Mouse (Mus musculus) kidney, embryonic 16.5 days (tissue): ENCODE results near the gene Cops2. TPM values are rescaled to one million over a fixed set of nuclear protein-coding genes. Genes with fewer than 3 reads are reported as not detected.

ENCODE experiments used
- ATAC-seq: fragments of 200-750 bp; cut with Nextera tagmentation; 2 replicates; pipeline ENCODE4 v1.8.0; 2017; ENCODE audit warnings: moderate TSS enrichment; ENCODE audit not compliant: low FRiP score, low TSS enrichment
- H3K27ac ChIP-seq: fragments of 300-500 bp; sonication (generic); 2 replicates; pipeline ENCODE4 v1.5.1; 2014; ENCODE audit warnings: low read length
- H3K27me3 ChIP-seq: fragments of 300-500 bp; sonication (generic); 2 replicates; pipeline ENCODE4 v1.6.1; 2014; ENCODE audit warnings: low read length, control low read depth, mixed read lengths; ENCODE audit not compliant: insufficient read depth
- H3K36me3 ChIP-seq: fragments of 300-500 bp; sonication (generic); 2 replicates; pipeline ENCODE4 v1.6.1; 2014; ENCODE audit warnings: low read length, control low read depth, mixed read lengths; ENCODE audit not compliant: insufficient read depth
- H3K4me1 ChIP-seq: fragments of 300-500 bp; sonication (generic); 2 replicates; pipeline ENCODE4 v1.6.1; 2014; ENCODE audit warnings: low read length, control low read depth, mixed read lengths; ENCODE audit not compliant: insufficient read depth
- H3K4me2 ChIP-seq: fragments of 300-500 bp; sonication (generic); replicated peaks from 2 replicates; pipeline ENCODE4 v1.6.1; 2014; ENCODE audit warnings: low read depth, low read length
- H3K4me3 ChIP-seq: fragments of 300-500 bp; sonication (generic); 2 replicates; pipeline ENCODE4 v1.5.1; 2014; ENCODE audit warnings: mild to moderate bottlenecking, low read length
- H3K9ac ChIP-seq: fragments of 300-500 bp; sonication (generic); replicated peaks from 2 replicates; pipeline ENCODE4 v1.6.1; 2014; ENCODE audit warnings: low read length
- H3K9me3 ChIP-seq: fragments of 300-500 bp; sonication (generic); 2 replicates; pipeline ENCODE4 v1.6.1; 2016; ENCODE audit warnings: low read length, control low read depth
- WGBS: fragments of 180-500 bp; shearing (Covaris S2); extraction: QIAGEN DNeasy Blood & Tissue Kit; methylation state at CpG from one replicate; pipeline ENCODE4 v1.1.7; 2014; 5-methylcytosine and 5-hydroxymethylcytosine counted together
- polyA plus RNA-seq: library from polyadenylated mRNA; unstranded; fragments of >200 nt; fragmentation: Nextera tagmentation; extraction: Ambion mirVana; gene quantifications from 2 replicates; pipeline ENCODE4 v1.2.1, GENCODE M21; 2015

The Cops2 gene
- polyA plus RNA-seq, 1 experiment from 2014 or later, result 74.8 TPM

- no peaks in the 10 kb centered on the region for H3K27me3 ChIP-seq
- no peak overlapping the region for H3K27ac ChIP-seq
- H3K9ac ChIP-seq, result no peak overlapping the region
- WGBS, result 90% methylated on average over 2 of the region's 2 CpGs
- peaks cover 40% of the 10 kb centered on the region for H3K36me3 ChIP-seq
- no peaks in the 10 kb centered on the region for H3K4me1 ChIP-seq
- no peak overlapping the region for H3K4me3 ChIP-seq
- H3K4me2 ChIP-seq, result no peak overlapping the region
- no peaks in the 10 kb centered on the region for H3K9me3 ChIP-seq
- no peak for ATAC-seq
Measured at GRCm38 (mm10) chr2:125829924-125830323, 29.0 kb downstream of the Cops2 start.

GRCm38 (mm10) chr2:125827898-125828297 is 31.0 kb downstream of the Cops2 start:
- WGBS, result 87% methylated on average over 4 of the region's 4 CpGs
- Histone ChIP-seq H3K27me3 (no peaks in the 10 kb centered on the region), H3K36me3 (peaks cover 26% of the 10 kb centered on the region), H3K4me2 (no peak overlapping the region), H3K4me3 (no peak overlapping the region), H3K27ac (no peak overlapping the region), H3K9ac (no peak overlapping the region), H3K9me3 (no peaks in the 10 kb centered on the region), H3K4me1 (no peaks in the 10 kb centered on the region)
- no peak for ATAC-seq

- no peak overlapping the region for H3K4me3 ChIP-seq
- H3K36me3 ChIP-seq, result peaks cover 12% of the 10 kb centered on the region
- WGBS, result 75% methylated on average over 4 of the region's 4 CpGs
- no peaks in the 10 kb centered on the region for H3K27me3 ChIP-seq
- no peak for ATAC-seq
- no peak overlapping the region for H3K27ac ChIP-seq
- H3K4me1 ChIP-seq, result no peaks in the 10 kb centered on the region
- H3K9ac ChIP-seq, result no peak overlapping the region
- no peak overlapping the region for H3K4me2 ChIP-seq
- no peaks in the 10 kb centered on the region for H3K9me3 ChIP-seq
Measured at GRCm38 (mm10) chr2:125826201-125826600, 32.7 kb downstream of the Cops2 start.

GRCm38 (mm10) chr2:125820397-125820796 is 38.5 kb downstream of the Cops2 start:
- no peak overlapping the region for H3K4me2 ChIP-seq
- H3K4me3 ChIP-seq, result no peak overlapping the region
- no peak for ATAC-seq
- H3K27me3 ChIP-seq, result no peaks in the 10 kb centered on the region
- H3K4me1 ChIP-seq, result no peaks in the 10 kb centered on the region
- H3K9me3 ChIP-seq, result no peaks in the 10 kb centered on the region
- WGBS, result 83% methylated on average over 4 of the region's 4 CpGs
- H3K9ac ChIP-seq, result no peak overlapping the region
- H3K27ac ChIP-seq, result no peak overlapping the region
- H3K36me3 ChIP-seq, result no peaks in the 10 kb centered on the region

- WGBS, result 53% methylated on average over 9 of the region's 9 CpGs
- Histone ChIP-seq H3K4me2 (no peak overlapping the region), H3K36me3 (no peaks in the 10 kb centered on the region), H3K4me3 (no peak overlapping the region), H3K4me1 (no peaks in the 10 kb centered on the region), H3K9ac (no peak overlapping the region), H3K27ac (no peak overlapping the region), H3K27me3 (no peaks in the 10 kb centered on the region), H3K9me3 (no peaks in the 10 kb centered on the region)
- ATAC-seq, result no peak
Measured at GRCm38 (mm10) chr2:125813972-125814595, 44.9 kb downstream of the Cops2 start.

GRCm38 (mm10) chr2:125811332-125811731 is 47.6 kb downstream of the Cops2 start:
- no peaks in the 10 kb centered on the region for H3K27me3 ChIP-seq
- no peaks in the 10 kb centered on the region for H3K36me3 ChIP-seq
- no peak overlapping the region for H3K9ac ChIP-seq
- H3K4me1 ChIP-seq, result no peaks in the 10 kb centered on the region
- ATAC-seq, result no peak
- H3K27ac ChIP-seq, result no peak overlapping the region
- WGBS, result 87% methylated on average over 2 of the region's 2 CpGs
- H3K9me3 ChIP-seq, result peaks cover 3% of the 10 kb centered on the region; the same call in 1 of the 2 replicates
- H3K4me2 ChIP-seq, result no peak overlapping the region
- H3K4me3 ChIP-seq, result no peak overlapping the region

- Histone ChIP-seq H3K4me1 (no peaks in the 10 kb centered on the region), H3K9me3 (peaks cover 9% of the 10 kb centered on the region; the same call in 1 of the 2 replicates), H3K4me2 (no peak overlapping the region), H3K4me3 (no peak overlapping the region), H3K27me3 (no peaks in the 10 kb centered on the region), H3K9ac (no peak overlapping the region), H3K27ac (no peak overlapping the region), H3K36me3 (no peaks in the 10 kb centered on the region)
- WGBS, result 82% methylated on average over 7 of the region's 7 CpGs
- no peak for ATAC-seq
Measured at GRCm38 (mm10) chr2:125809551-125809950, 49.4 kb downstream of the Cops2 start.

- 48% methylated on average over 1 of the region's 1 CpGs for WGBS
- no peak for ATAC-seq
- Histone ChIP-seq H3K36me3 (no peaks in the 10 kb centered on the region), H3K9me3 (peaks cover 9% of the 10 kb centered on the region; the same call in 1 of the 2 replicates), H3K27me3 (no peaks in the 10 kb centered on the region), H3K27ac (no peak overlapping the region), H3K4me3 (no peak overlapping the region), H3K4me2 (no peak overlapping the region), H3K9ac (no peak overlapping the region), H3K4me1 (no peaks in the 10 kb centered on the region)
Measured at GRCm38 (mm10) chr2:125805826-125806225, 53.1 kb downstream of the Cops2 start.

- H3K9ac ChIP-seq, result no peak overlapping the region
- H3K4me1 ChIP-seq, result peaks cover 3% of the 10 kb centered on the region; the same call in 1 of the 2 replicates
- no peak for ATAC-seq
- H3K27me3 ChIP-seq, result no peaks in the 10 kb centered on the region
- H3K4me3 ChIP-seq, result no peak overlapping the region
- WGBS, result 89% methylated on average over 4 of the region's 4 CpGs
- H3K27ac ChIP-seq, result no peak overlapping the region
- no peaks in the 10 kb centered on the region for H3K36me3 ChIP-seq
- H3K9me3 ChIP-seq, result peaks cover 9% of the 10 kb centered on the region; the same call in 1 of the 2 replicates
- H3K4me2 ChIP-seq, result no peak overlapping the region
Measured at GRCm38 (mm10) chr2:125801947-125802346, 57.0 kb downstream of the Cops2 start.

GRCm38 (mm10) chr2:125801038-125801437 is 57.9 kb downstream of the Cops2 start:
- Histone ChIP-seq H3K27ac (no peak overlapping the region), H3K9me3 (peaks cover 3% of the 10 kb centered on the region; the same call in 1 of the 2 replicates), H3K4me1 (peaks cover 3% of the 10 kb centered on the region; the same call in 1 of the 2 replicates), H3K27me3 (no peaks in the 10 kb centered on the region), H3K9ac (no peak overlapping the region), H3K36me3 (no peaks in the 10 kb centered on the region), H3K4me2 (no peak overlapping the region), H3K4me3 (no peak overlapping the region)
- no peak for ATAC-seq
- 38% methylated on average over 8 of the region's 8 CpGs for WGBS
